Mouse (Mus musculus) right cerebral cortex, postnatal 14 days (tissue): Measurements from ENCODE around the gene Fam192a.

Source experiments
- DNase-seq: peaks from one replicate; pipeline ENCODE4 v3.0.0; 2022

Gene Fam192a

GRCm38 (mm10) chr8:94569419-94569818 is 32.4 kb downstream of the Fam192a start:
- no peak for DNase-seq

GRCm38 (mm10) chr8:94568098-94568497 is 33.7 kb downstream of the Fam192a start:
- DNase-seq: no peak

- DNase-seq: no peak
Observed at GRCm38 (mm10) chr8:94567159-94567849, 34.5 kb downstream of the Fam192a start.

- DNase-seq: no peak
Observed at GRCm38 (mm10) chr8:94566446-94567158, 35.2 kb downstream of the Fam192a start.

GRCm38 (mm10) chr8:94566033-94566432 is 35.8 kb downstream of the Fam192a start:
- DNase-seq: no peak

GRCm38 (mm10) chr8:94564421-94564820 is 37.4 kb downstream of the Fam192a start:
- DNase-seq: no peak

- DNase-seq: no peak
Observed at GRCm38 (mm10) chr8:94561256-94561655, 40.5 kb downstream of the Fam192a start.

GRCm38 (mm10) chr8:94557281-94557680 is 44.5 kb downstream of the Fam192a start:
- no peak for DNase-seq

- DNase-seq: no peak
Observed at GRCm38 (mm10) chr8:94552696-94553095, 49.1 kb downstream of the Fam192a start.

GRCm38 (mm10) chr8:94551471-94552422 is 50.0 kb downstream of the Fam192a start:
- peak; percentile 72 for DNase-seq

GRCm38 (mm10) chr8:94549998-94550397 is 51.8 kb downstream of the Fam192a start:
- DNase-seq: no peak

GRCm38 (mm10) chr8:94549482-94549881 is 52.3 kb downstream of the Fam192a start:
- DNase-seq: no peak

- no peak for DNase-seq
Observed at GRCm38 (mm10) chr8:94549041-94549440, 52.8 kb downstream of the Fam192a start.

- no peak for DNase-seq
Observed at GRCm38 (mm10) chr8:94543981-94544380, 57.8 kb downstream of the Fam192a start.

- no peak for DNase-seq
Observed at GRCm38 (mm10) chr8:94540889-94541795, 60.7 kb downstream of the Fam192a start.

- no peak for DNase-seq
Observed at GRCm38 (mm10) chr8:94540025-94540424, 61.8 kb downstream of the Fam192a start.

- no peak for DNase-seq
Observed at GRCm38 (mm10) chr8:94537456-94537855, 64.3 kb downstream of the Fam192a start.

- DNase-seq: no peak
Observed at GRCm38 (mm10) chr8:94535631-94536030, 66.2 kb downstream of the Fam192a start.

- no peak for DNase-seq
Observed at GRCm38 (mm10) chr8:94534612-94535011, 67.2 kb downstream of the Fam192a start.

GRCm38 (mm10) chr8:94532873-94533671 is 68.7 kb downstream of the Fam192a start, which contains the start of gene Cpne2:
Gene Cpne2 (plus strand): TSS chr8:94532990.
- peak; percentile 51 for DNase-seq

- DNase-seq: no peak
Observed at GRCm38 (mm10) chr8:94532525-94532872, 69.3 kb downstream of the Fam192a start.
